Mouse (Mus musculus): ENCODE measurements around the gene Dach2.

DNA sequence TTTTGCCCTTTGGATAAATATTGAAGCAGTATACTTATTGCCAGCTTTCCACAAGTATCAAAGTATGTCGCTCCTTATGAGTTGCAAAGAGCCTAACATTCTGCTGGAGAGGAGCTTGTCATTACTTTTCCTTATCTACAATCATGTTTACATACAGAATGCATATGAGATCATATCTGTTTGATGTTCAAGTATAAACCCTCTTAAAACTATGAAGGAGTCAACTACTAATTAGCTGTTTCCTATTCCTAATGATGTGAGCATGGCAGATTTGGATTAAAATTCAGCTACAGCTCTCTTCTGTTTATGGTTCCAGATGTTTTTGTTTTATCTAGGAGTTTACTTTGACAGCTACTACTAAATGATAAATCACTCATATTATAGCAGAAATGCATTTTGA, 535.8 kb downstream of the Dach2 start:
- TF ChIP-seq CTCF (IDR thresholded peaks at IDR 0.05; ENCODE audit: extremely low read depth, insufficient read length, insufficient replicate concordance, low read depth, low read length) (no peak), POLR2A (IDR thresholded peaks at IDR 0.05; ENCODE audit: low read depth, low read length) (no peak)
